Mouse (Mus musculus): ENCODE results near the gene Dgkz. TPM values are rescaled to one million over a fixed set of nuclear protein-coding genes. Genes with fewer than 3 reads are reported as not detected.

Gene Dgkz
- polyA plus RNA-seq (2012; rRNA removed) = 1,103 and 1,229 TPM in 2 replicates

GRCm38 (mm10) chr2:91975581-91976541 is at the start of gene Dgkz:
TSS of gene Dgkz (minus strand) at chr2:91975864.
- 5% methylated on average over 79 of the region's 79 CpGs for WGBS
- peaks cover 28% of the 10 kb centered on the region for H3K4me1 ChIP-seq (replicated peaks; ENCODE audit: control insufficient read depth, insufficient read depth, low read length)
- TF ChIP-seq POLR2A (IDR thresholded peaks at IDR 0.05; ENCODE audit: control insufficient read depth, extremely low read depth, insufficient read depth, low read length, poor library complexity) (no peak), CTCF (IDR thresholded peaks at IDR 0.05; ENCODE audit: borderline replicate concordance, control insufficient read depth, extremely low read depth, insufficient read depth, low read length, poor library complexity) (no peak)
- H3K27ac ChIP-seq (ENCODE audit: control insufficient read depth, insufficient read depth, low read length) = no peak within 1 kb of the TSS
- H3K36me3 ChIP-seq (ENCODE audit: control insufficient read depth, insufficient read depth, low read length) = no peaks in the 10 kb centered on the region
- peak within 1 kb of the TSS; percentile 35 for H3K4me3 ChIP-seq (ENCODE audit: control insufficient read depth, insufficient read depth, low read length)
- peak; percentile 66 for DNase-seq
- H3K27me3 ChIP-seq (ENCODE audit: control insufficient read depth, insufficient read depth, low read length) = peaks cover 17% of the 10 kb centered on the region; the same call in 1 of the 2 replicates

DNA sequence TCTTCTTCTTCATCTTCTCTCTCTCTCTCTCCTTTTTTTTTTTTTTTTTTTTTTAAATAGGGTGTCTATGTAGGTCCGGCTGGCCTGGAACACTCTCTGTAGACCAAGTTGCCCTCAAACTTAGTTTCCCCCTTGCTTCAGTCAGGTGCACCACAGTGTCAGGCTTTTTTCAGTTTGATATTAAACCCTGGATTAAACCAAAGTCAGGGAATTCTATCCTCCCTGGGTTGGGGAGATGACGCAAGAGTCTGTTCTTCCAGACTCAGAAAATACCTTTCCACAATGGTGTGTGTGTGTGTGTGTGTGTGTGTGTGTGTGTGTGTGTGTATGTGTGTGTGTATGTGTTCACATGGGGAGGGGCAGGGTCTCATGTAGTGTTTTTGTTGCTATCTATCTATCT is 49.5 kb upstream of the Dgkz start:
- no peak for DNase-seq
- Histone ChIP-seq H3K27me3 (ENCODE audit: control insufficient read depth, insufficient read depth, low read length) (peaks cover 8% of the 10 kb centered on the region), H3K27ac (ENCODE audit: control insufficient read depth, insufficient read depth, low read length) (no peak overlapping the region), H3K36me3 (ENCODE audit: control insufficient read depth, insufficient read depth, low read length) (no peaks in the 10 kb centered on the region), H3K4me1 (replicated peaks; ENCODE audit: control insufficient read depth, insufficient read depth, low read length) (peaks cover 3% of the 10 kb centered on the region), H3K4me3 (ENCODE audit: control insufficient read depth, insufficient read depth, low read length) (no peak overlapping the region)
- 90% methylated on average over 2 of the region's 2 CpGs for WGBS
- no peak for TF ChIP-seq CTCF (IDR thresholded peaks at IDR 0.05; ENCODE audit: borderline replicate concordance, control insufficient read depth, extremely low read depth, insufficient read depth, low read length, poor library complexity)
- no peak for TF ChIP-seq POLR2A (IDR thresholded peaks at IDR 0.05; ENCODE audit: control insufficient read depth, extremely low read depth, insufficient read depth, low read length, poor library complexity)

GRCm38 (mm10) chr2:92024274-92024672 is 48.6 kb upstream of the Dgkz start, which contains the start of gene Creb3l1:
TSS of gene Creb3l1 (minus strand) at chr2:92024502.
- H3K4me3 ChIP-seq (ENCODE audit: control insufficient read depth, insufficient read depth, low read length) = no peak within 1 kb of the TSS
- no peak for DNase-seq
- no peaks in the 10 kb centered on the region for H3K36me3 ChIP-seq (ENCODE audit: control insufficient read depth, insufficient read depth, low read length)
- H3K27ac ChIP-seq (ENCODE audit: control insufficient read depth, insufficient read depth, low read length) = no peak within 1 kb of the TSS
- peaks cover 8% of the 10 kb centered on the region for H3K27me3 ChIP-seq (ENCODE audit: control insufficient read depth, insufficient read depth, low read length)
- WGBS = 1% methylated on average over 27 of the region's 27 CpGs
- H3K4me1 ChIP-seq (replicated peaks; ENCODE audit: control insufficient read depth, insufficient read depth, low read length) = peaks cover under 1% of the 10 kb centered on the region
- TF ChIP-seq POLR2A (IDR thresholded peaks at IDR 0.05; ENCODE audit: control insufficient read depth, extremely low read depth, insufficient read depth, low read length, poor library complexity) (no peak), CTCF (IDR thresholded peaks at IDR 0.05; ENCODE audit: borderline replicate concordance, control insufficient read depth, extremely low read depth, insufficient read depth, low read length, poor library complexity) (no peak)

DNA sequence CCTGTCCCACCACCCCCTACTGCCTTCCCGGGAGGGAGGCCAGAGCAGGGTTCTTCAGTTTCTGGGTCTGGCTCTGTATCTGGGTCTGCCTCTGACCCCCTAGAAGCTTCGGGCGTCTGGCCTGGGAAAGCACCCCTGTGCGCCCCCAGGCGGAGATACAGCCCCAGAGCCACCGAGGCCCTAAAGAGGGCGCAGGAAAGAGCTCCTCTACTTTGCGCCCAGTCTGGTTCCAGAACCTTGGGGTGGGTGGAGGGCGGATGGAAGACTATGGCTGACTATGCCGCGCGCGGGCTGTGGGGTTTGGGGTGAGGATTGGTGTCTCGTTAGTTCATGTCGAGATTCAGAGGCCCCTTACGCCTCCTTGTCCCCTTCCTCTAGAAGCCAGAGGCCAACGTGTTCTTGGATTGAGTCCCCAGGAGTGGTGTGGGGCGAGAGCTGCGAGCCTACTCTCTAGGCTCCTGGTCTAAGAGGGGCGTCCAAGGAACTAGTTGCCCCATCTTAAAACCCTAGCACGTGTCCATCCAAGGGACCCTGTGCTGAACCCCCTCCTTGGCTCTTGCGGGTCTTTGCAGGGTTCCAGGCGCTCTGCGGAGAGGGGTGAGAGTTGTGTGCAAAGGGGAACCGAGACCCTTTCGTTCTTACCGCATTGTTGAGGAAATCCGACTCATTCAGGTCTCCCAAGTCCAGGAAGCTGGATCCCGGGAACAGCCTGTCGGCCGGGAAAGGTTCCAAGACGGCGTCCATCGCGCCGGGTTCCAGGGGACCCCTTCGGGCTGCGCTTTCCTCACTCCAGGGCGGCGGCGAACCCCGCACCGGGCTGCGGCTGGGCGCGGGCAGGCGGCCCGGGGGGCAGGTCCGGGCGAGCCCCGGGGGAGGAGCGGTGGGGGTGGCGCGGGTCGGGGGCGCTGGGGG is 48.0 kb upstream of the Dgkz start:
- TF ChIP-seq CTCF (IDR thresholded peaks at IDR 0.05; ENCODE audit: borderline replicate concordance, control insufficient read depth, extremely low read depth, insufficient read depth, low read length, poor library complexity) (peak; percentile 37; the same call in 1 of the 2 replicates), POLR2A (IDR thresholded peaks at IDR 0.05; ENCODE audit: control insufficient read depth, extremely low read depth, insufficient read depth, low read length, poor library complexity) (no peak)
- no peak overlapping the region for H3K27ac ChIP-seq (ENCODE audit: control insufficient read depth, insufficient read depth, low read length)
- H3K27me3 ChIP-seq (ENCODE audit: control insufficient read depth, insufficient read depth, low read length) = peaks cover 8% of the 10 kb centered on the region
- WGBS = 4% methylated on average over 54 of the region's 56 CpGs
- no peak overlapping the region for H3K4me3 ChIP-seq (ENCODE audit: control insufficient read depth, insufficient read depth, low read length)
- H3K4me1 ChIP-seq (replicated peaks; ENCODE audit: control insufficient read depth, insufficient read depth, low read length) = no peaks in the 10 kb centered on the region; the same call in 1 of the 2 replicates
- H3K36me3 ChIP-seq (ENCODE audit: control insufficient read depth, insufficient read depth, low read length) = no peaks in the 10 kb centered on the region
- peak; percentile 25 for DNase-seq

DNA sequence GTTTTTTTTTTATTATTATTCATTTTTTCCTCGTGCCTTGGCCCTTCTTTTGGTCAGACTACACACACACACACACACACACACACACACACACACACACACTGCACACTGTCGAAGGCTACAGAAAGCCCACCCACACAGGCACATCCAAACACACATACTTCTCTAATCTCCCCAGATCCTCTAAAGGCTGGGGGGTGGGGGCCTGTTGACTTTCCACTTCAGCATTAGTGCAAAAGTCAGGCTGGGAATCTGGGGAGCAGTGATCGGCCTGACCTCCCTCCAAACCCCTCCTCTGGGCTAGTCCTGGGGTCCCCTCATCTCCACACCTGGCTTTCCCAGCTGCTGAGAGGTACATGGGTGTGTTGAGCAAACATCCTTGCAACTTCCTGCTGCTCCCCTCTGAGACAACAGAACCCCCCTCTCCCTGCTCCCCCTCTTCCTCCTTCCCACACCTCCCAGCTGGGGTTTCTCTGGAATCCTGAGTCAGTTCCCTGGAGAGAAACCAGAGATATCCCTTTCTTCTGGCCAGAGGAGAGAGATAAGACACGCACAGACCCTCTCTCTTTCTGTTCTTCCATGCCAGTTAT is 45.1 kb upstream of the Dgkz start:
- Histone ChIP-seq H3K27ac (ENCODE audit: control insufficient read depth, insufficient read depth, low read length) (no peak overlapping the region), H3K27me3 (ENCODE audit: control insufficient read depth, insufficient read depth, low read length) (peaks cover 8% of the 10 kb centered on the region), H3K36me3 (ENCODE audit: control insufficient read depth, insufficient read depth, low read length) (no peaks in the 10 kb centered on the region), H3K4me1 (replicated peaks; ENCODE audit: control insufficient read depth, insufficient read depth, low read length) (no peaks in the 10 kb centered on the region; the same call in 1 of the 2 replicates), H3K4me3 (ENCODE audit: control insufficient read depth, insufficient read depth, low read length) (no peak overlapping the region)
- DNase-seq = no peak
- no peak for TF ChIP-seq POLR2A (IDR thresholded peaks at IDR 0.05; ENCODE audit: control insufficient read depth, extremely low read depth, insufficient read depth, low read length, poor library complexity)
- no peak for TF ChIP-seq CTCF (IDR thresholded peaks at IDR 0.05; ENCODE audit: borderline replicate concordance, control insufficient read depth, extremely low read depth, insufficient read depth, low read length, poor library complexity)
- 71% methylated on average over 4 of the region's 4 CpGs for WGBS
